Mouse (Mus musculus): ENCODE data around the gene Hoxa2.
A peak's percentile ranks its signal among the peaks of the same experiment; 100 is the strongest.

The Hoxa2 gene

DNA sequence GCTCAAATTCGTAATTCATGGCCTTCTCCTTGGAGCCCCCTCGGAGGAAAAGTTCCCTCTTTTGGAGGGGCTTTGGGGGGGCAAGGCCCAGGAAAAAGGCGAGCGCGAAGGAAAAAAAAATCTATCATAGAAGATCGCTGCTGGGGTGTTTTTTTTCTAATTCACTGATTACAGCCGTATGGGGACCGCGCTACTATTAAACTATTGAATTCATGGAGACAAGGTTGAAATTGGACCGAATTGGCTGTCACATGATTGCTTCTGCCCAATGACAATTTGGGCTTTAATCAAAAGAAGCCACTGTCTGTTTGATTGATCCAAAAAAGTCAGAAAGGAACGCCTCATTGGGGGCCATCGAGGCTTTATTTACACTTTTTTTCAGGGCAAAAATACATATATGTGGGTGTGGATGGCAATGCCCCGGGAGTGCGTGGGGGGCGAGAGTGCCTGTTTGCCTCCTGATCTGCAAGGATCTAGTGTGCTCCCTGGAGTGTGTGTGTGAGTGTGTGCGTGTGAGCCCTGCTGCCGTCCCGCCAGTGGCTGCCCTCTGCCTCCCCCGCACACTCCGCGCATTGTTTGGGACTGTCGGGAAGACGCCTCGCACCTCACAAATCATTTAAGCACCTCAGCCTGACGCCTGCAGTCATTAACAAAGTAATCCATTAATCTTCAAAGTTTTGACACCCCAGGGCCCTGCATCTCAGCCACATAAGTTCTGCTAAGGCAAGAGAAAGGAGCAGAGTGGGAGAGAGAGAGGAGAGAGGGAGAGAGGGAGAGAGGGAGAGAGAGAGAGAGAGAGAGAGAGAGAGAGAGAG lies at the start of gene Hoxa2:
TSS of gene Hoxa2 (minus strand) at position 206 of the 815 bp plus-strand sequence.
- DNase-seq, result no peak

- no peak for DNase-seq
Observed at GRCm38 (mm10) chr6:52214271-52214670, 49.6 kb upstream of the Hoxa2 start.

- no peak for DNase-seq
Observed at GRCm38 (mm10) chr6:52213119-52213986, 48.7 kb upstream of the Hoxa2 start, which contains the start of the genes Hoxa3 and Gm28308. Gene Hoxa3, minus strand, starts transcription at chr6:52213336. Gene Gm28308, minus strand, starts transcription at chr6:52213339.

- no peak for DNase-seq
Observed at GRCm38 (mm10) chr6:52212556-52213118, 48.0 kb upstream of the Hoxa2 start.

DNA sequence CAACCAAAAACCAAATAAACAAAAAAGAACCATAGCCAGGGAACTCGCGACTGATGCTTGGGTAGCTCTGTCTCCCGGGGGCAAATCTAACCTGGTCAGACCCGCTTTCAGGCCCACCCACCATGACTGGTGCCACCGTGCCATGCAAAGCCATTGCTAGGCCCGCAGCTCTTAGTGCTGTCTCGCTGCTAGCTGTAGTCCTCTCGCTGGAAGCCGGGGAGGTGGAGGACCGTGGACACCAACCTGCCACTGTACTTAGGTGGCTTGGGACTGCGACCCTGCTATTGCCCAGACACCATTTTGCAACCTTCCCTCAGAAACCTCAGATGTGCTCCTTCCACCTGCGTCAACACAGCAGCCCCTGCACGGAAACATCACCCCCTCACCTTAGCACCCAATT lies 47.3 kb upstream of the Hoxa2 start:
- no peak for DNase-seq

DNA sequence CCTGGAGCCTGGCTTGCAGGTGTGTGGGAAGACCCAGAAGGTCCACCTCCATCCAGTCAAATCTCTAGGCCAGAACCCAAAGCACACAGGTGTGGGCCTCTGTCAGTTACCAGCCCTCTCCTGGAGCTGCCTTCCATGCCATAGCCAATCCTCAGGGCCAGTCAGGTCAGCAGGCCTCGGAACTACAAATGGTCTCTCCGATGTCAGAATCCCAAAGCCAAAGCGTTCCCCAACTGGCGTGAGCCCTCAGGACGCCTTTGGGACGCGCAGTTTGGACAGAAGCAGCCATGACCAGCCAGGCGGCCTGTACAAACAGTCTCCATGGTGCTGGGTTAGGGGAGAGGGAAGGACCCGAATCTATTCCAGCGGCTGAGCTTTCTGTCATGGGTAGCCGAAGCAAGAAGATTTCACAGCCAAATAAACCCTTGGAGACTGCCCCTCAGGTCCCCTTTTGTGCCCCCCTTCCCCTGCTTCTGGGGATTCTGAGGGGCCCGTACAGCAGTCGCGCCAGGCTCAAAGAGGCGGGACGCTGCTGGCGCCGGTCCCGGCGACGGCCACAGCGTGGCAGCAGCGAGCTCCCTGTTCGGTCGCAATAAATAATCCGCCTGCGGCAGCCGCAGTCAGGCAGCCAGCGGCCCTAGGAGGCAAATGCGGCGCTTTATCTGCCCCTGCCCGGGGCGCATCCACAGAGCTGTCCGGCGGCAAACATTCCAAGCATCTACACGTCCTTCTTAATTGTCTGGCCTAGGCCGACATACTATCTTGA lies 46.7 kb upstream of the Hoxa2 start:
- DNase-seq, result peak; percentile 58

GRCm38 (mm10) chr6:52209685-52210046 lies 45.0 kb upstream of the Hoxa2 start:
- no peak for DNase-seq

DNA sequence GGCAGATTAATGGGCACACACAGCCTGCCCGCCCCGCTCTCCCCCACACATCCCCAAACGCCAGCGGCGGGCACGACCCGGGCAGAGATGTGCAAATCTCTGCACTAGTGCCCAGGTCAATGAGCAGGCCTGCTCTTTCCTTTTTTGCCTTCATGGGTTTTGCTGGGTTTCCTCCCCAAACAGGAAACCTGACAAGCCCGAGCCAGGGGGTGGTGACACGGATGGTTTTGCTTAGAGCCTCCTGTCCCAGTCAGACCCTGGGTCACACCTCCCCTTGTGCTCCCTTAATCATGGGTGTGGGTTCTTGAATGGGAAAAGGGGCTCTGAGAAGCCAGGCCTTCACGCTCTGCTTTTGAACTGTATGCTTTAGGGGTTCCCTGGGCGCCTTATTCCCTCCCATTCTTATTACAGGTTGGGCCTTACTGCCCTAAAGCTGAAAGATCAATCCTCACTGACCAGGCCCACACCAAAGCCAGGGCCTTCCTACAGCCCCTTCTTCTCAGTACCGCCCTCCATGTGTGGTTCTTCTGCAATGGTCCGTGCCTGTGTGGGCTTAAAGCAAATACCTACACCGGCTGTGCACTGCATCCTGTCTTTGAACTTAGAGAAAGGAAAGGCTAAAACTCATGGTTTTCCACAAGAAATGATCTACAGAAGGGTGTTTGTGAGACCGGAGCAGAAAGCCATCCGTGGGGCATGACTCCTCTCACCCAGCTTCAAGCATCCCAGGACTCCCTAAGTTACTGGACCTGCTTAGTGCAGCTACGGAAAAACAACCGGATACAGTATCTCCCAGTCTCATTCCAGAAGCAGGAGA lies 44.4 kb upstream of the Hoxa2 start:
- DNase-seq, result no peak

DNA sequence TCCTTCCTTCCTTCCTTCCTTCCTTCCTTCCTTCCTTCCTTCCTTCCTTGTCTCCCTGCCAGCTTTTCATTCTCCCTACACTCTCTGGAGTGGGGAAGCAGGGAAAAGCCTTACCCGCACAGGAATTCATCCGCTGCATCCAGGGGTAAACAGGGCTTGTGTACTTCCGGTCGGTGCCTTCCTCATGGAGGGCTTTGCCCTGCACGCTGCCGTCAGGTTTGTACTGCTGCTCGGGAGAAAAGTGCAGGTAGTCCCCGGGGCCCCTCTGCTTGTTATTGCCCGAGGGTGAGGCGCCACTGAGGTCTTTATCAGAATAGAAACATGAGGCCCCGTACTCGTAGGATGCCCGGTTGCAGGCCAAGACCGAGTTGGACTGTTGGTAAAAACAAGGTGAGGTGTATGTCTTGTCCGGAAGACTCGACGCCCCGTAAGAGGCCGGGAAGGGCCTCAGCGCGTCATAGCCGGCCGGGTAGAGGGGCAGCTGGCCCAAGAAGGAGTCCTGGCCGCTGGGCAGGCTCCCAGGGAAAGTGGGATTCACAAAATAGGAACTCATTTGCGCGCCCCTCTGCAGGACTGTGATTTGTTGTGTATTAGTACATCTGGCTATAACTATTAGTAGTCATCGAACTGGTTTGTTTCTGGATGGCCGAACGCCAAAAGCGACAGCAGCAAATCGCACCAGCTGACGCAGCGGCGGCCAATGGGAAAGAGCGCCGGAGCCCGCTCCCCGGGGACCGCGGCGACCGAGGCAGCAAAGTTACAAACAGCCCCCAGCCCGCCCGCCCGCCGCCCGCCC lies 43.6 kb upstream of the Hoxa2 start, which contains the start of gene Hoxa6:
TSS of gene Hoxa6 (minus strand) at position 651 of the 796 bp plus-strand sequence.
- DNase-seq, result no peak

GRCm38 (mm10) chr6:52207684-52207976 lies 43.0 kb upstream of the Hoxa2 start:
- DNase-seq, result no peak

DNA sequence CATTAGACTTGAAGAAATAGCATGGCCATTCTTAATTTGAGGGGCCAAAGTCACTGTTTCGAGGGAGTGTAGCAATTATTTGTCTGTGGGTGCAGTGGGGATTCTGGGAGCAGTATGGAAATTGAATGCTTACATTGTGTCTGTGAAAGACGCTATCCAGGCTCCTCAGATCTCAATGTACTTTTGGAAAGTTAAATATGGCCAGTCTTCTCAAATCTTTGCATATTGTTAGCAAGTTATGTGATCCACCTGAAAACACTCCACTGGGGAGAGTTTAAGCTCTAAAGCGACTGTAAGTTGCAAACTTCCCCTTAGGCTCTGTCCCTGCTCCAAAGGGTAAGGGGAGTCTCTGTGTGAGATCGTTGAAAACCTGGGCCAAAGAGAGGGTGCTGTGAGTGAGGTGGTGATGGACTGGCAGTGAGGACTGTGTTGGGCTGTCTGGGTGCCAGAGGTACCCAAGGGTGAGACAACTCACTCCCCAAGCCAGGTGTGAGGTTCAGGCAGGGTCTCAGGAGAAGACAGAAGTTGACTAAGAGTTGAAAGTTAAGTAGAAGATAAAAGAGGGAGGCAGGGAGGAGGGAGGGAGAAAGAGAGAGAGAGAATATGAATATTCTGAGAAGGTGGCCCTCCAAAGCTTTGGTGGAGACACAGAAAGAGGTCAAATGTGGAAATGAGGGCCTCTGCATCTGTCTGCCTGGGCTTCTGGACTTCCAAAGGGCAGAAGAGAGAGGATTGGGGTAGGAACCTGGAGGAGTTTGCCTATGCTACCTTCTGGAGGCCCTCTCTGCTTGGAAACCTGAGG lies 42.5 kb upstream of the Hoxa2 start:
- no peak for DNase-seq

GRCm38 (mm10) chr6:52205638-52206621 lies 41.3 kb upstream of the Hoxa2 start:
- DNase-seq, result no peak

DNA sequence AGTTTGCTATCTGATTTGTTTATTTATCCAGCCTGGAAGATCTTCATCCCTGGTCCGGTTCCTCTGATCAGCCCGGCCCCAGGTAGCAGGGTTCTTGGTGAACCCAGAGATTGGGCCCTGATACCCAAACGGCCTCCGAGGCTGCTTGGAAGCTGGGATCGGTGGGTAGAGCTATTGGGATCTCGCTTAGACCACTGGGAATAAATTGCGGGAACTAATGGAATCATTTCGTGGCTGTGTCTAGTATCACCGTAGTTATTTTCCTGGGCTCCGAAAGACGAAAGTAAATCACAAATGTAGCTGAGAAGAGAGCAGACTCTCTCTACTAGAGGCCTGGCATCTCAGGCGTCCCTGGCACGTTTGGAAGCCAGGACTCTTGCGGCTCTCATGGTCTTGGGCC lies 40.6 kb upstream of the Hoxa2 start:
- DNase-seq, result no peak

DNA sequence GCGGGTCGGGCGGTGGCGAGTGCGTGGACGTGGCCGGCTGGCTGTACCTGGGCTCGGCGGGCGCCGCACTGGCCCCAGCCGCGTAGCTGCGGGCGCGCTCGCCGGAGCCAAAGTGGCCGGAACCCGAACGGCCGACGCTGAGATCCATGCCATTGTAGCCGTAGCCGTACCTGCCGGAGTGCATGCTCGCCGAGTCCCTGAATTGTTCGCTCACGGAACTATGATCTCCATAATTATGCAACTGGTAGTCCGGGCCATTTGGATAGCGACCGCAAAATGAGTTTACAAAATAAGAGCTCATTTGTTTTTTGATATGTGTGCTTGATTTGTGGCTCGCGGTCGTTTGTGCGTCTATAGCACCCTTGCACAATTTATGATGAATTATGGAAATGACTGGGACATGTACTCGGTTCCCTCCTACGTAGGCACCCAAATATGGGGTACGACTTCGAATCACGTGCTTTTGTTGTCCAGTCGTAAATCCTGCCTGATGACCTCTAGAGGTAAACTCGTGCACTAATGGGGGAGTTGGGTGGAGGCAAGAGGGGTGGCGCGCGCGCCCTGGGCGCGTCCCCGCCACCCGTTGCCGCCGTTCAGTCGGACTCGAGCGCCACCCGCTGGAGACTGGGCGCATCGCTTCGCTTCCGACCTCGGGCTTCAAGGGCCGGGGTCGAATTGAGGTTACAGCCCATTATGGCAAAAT lies 39.6 kb upstream of the Hoxa2 start, which contains the start of gene Hoxa5:
TSS of gene Hoxa5 (minus strand) at position 538 of the 703 bp plus-strand sequence.
- no peak for DNase-seq

- no peak for DNase-seq
Observed at GRCm38 (mm10) chr6:52203371-52204049, 38.9 kb upstream of the Hoxa2 start.

DNA sequence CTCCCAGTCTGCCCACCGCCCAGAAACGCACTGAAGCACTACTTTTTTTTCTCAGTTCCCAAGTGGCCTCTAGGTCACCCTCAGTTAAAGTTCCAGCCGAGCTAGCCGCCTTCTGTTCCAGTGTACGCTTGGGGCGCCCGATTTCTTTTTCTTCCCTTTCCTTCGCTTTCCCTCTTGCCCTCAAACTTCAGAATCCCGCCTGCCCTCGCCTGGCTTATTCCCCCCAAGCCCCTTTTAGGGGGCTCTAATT lies 38.4 kb upstream of the Hoxa2 start:
- no peak for DNase-seq

DNA sequence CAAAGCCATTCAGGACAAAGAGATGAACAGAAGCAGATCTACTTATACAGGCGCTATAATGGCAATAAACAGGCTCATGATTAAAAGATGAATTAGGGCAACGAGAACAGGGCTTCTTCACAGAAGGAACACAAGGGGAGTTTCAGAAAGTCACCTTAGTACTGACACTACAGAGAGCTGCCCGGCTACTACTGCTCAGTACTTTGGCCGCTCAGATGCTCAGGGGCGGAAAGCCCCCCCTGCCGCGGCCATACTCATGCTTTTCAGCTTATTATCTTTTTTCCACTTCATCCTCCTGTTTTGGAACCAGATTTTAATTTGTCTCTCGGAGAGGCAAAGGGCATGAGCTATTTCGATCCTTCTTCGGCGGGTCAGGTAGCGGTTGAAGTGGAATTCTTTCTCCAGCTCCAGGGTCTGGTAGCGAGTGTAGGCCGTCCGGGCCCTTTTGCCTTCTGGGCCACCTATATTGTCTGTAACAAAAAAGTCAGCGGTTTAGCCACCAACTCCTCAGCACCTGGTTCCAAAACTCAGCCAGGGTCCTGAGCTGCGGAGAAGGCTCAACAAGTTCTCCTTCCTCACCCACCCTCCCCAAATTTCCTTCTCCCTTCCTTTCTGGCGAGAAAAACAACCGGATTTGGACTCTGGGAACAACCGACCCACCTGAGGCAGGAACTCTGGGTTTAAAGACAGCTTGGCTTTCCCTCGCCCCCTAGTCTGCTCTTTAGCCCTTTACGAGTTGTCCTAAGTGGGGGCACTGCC lies 37.9 kb upstream of the Hoxa2 start:
- no peak for DNase-seq

Measured in right cerebral cortex, postnatal 14 days (tissue).